Mouse (Mus musculus) ES-CJ7 (cell line): ENCODE measurements around the gene Cdh10.

Experiments
- DNase-seq: peaks from one replicate; pipeline ENCODE4 v3.0.0; 2011; ENCODE audit warnings: low read depth, low spot score

The Cdh10 gene

DNA sequence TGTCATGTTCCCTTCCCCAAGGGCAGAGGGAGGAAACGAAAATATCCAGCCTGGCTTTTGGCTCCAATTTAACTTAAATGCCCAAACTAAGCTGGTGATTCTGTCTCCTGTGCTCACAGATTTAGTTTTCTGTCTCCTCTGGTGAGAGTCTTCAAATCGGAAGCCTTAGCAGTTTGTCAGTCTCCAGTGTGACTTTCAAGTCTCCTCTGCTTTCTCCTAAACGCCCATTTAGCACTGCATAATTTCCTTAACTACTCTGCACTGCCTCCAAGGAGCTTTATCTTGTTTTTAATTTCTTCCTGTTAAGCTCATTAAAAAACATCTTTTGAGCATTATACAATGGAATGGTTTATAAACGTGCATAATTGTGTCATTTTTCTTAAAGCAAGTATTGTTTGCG is 156.3 kb downstream of the Cdh10 start:
- no peak for DNase-seq

DNA sequence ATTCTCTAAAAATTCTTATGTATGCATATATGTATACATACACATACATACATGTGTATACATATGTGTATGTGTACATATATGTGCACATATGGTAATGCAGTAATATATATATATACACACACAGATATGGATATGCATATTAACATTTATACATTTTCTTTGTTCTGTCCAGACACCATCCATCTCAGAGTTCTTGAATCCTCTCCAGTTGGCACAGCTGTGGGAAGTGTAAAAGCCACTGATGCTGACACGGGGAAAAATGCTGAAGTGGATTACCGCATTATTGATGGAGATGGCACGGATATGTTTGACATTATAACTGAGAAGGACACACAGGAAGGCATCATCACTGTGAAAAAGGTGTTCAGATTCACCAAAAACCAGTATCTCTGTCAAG is 166.1 kb downstream of the Cdh10 start:
- DNase-seq, result no peak

DNA sequence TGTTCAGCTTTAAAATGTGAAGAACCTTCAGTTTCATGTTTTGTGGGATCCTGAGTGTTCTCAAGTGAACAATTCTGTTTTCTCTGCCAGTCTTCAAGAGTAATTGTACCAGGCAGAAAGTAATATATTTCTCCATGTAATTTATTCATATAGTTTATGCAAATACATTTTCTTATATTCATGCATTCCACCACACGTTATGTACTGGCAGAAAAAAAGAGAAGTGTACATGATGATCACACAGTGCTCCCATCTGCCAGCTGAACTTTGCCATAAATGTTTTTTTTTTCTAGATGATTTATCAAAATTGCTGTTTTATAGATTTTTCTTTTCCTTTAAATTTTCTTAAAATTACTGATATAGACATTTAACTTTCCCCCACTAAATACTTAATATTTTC is 168.9 kb downstream of the Cdh10 start:
- no peak for DNase-seq

DNA sequence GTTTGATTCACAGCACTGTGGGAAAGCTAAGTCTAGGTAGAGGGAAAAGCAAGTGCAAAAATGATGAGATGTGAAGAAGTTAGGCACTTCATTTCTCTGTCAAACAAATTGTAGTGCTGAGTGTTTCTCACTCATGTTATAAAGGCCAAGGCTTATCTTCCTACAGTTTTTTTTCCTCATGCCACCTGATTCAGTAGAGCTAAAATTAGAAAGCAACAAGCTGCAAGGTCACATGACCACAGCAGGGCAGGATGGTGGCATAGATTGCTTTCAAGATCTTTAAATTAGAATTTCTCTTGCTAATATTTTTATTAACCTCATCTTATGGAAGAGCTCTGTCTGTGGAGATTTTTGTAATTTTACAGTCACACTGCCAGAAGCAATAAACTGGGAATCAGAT is 174.8 kb downstream of the Cdh10 start:
- no peak for DNase-seq

DNA sequence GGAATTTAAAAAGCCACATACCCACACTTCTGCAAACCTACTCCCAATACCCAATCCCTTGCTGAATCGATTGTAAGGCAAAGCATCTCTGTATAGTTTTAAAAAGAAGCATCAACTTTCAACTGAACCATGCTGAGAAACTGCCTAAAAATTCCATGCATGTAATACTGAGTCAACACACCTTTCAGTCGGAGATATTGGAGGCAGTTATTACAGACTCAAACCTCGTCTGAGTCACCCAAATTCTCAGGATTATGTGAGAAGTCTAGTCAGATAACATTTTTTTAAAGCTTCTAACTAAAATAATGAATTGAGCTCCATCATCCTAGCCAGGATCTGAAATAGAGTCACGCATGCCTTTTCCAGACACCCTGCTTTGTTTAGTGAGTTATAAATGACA is 175.5 kb downstream of the Cdh10 start:
- DNase-seq, result no peak

DNA sequence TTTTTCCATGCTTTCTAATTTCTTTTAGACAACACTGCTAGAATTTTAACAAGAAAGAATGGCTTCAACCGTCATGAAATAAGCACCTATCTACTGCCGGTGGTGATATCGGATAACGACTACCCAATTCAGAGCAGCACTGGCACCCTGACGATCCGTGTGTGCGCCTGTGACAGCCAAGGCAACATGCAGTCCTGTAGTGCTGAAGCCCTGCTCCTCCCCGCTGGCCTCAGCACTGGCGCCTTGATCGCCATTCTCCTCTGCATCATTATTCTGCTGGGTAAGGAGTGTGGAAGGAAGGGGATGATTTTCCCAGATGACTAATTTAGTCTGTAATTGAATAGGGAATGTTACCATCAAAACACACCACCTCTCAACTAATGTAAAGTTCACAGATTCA is 192.1 kb downstream of the Cdh10 start:
- DNase-seq, result no peak

DNA sequence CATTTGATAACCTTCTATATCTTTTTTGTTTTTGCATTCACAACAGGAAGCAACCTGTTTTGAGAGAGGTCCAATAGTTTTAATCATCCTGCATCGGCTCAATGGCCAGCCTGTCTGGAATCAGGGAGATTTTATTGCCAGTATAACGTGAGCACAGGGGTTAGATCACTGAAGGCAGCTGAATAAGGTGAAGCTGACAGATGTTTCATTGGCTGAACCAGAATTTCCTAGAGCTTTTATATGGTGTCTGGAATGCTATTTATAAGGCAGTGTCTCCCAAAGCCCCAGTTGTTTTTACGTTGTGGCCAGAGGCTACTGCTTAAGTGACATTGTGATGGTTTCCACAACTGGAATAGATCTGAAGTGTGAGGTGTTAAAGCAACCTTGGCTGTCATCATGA is 214.2 kb downstream of the Cdh10 start:
- no peak for DNase-seq

DNA sequence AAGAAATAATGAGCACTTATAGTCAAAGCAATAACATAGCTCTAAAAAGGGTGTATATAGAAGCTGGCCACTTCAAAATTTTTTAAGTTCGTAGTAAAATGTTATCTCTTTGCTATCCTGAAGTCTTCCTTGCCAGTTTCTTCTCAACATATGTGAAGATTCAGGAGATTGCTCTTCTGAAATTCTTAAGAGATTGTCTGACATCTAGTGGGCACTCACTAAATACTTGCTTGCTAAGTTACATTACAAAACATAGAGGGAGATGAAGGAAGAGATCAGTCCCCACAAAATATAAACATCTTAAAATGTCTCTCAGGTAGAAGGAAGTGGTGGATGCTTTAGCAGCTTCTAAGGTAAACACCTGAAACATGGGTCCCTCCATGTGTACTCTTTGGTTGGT is 221.3 kb downstream of the Cdh10 start:
- no peak for DNase-seq
